Mouse (Mus musculus) liver, postnatal 0 days (tissue): ENCODE data around the gene Commd3. TPM values are rescaled to one million over a fixed set of nuclear protein-coding genes. Genes with fewer than 3 reads are reported as not detected.

ENCODE experiments used
- ATAC-seq: fragments of 200-750 bp; cut with Nextera tagmentation; 2 replicates; pipeline ENCODE4 v1.8.0; 2017; ENCODE audit warnings: mild to moderate bottlenecking, moderate library complexity
- DNase-seq: peaks from one replicate; pipeline ENCODE4 v3.0.0-alpha.2; 2016
- H3K27ac ChIP-seq: fragments of 300-500 bp; sonication (generic); 2 replicates; pipeline ENCODE4 v1.5.1; 2014; ENCODE audit warnings: antibody characterized with exemption, moderate library complexity, mild to moderate bottlenecking, low read depth
- H3K27me3 ChIP-seq: fragments of 300-500 bp; sonication (generic); 2 replicates; pipeline ENCODE4 v1.6.1; 2014; ENCODE audit warnings: low read length, control low read depth, mixed read lengths; ENCODE audit not compliant: insufficient read depth
- H3K36me3 ChIP-seq: fragments of 300-500 bp; sonication (generic); replicated peaks from 2 replicates; pipeline ENCODE4 v1.6.1; 2014; ENCODE audit warnings: mild to moderate bottlenecking, control low read depth, low read length, moderate library complexity, mixed read lengths; ENCODE audit not compliant: insufficient read depth
- H3K4me1 ChIP-seq: fragments of 300-500 bp; sonication (generic); 2 replicates; pipeline ENCODE4 v1.6.1; 2014; ENCODE audit warnings: antibody characterized with exemption, mild to moderate bottlenecking, control low read depth; ENCODE audit not compliant: insufficient read depth
- H3K4me2 ChIP-seq: fragments of 300-500 bp; sonication (generic); 2 replicates; pipeline ENCODE4 v1.6.1; 2014; ENCODE audit warnings: low read depth, mild to moderate bottlenecking, low read length, moderate library complexity, mixed read lengths
- H3K4me3 ChIP-seq: fragments of 300-500 bp; sonication (generic); 2 replicates; pipeline ENCODE4 v1.5.1; 2014; ENCODE audit warnings: low read depth, low read length
- H3K9ac ChIP-seq: fragments of 300-500 bp; sonication (generic); replicated peaks from 2 replicates; pipeline ENCODE4 v1.6.1; 2014; ENCODE audit warnings: mild to moderate bottlenecking, moderate library complexity
- H3K9me3 ChIP-seq: fragments of 300-500 bp; sonication (generic); 2 replicates; pipeline ENCODE4 v1.6.1; 2016; ENCODE audit warnings: mild to moderate bottlenecking, control low read depth, low read length, mixed read lengths
- CTCF ChIP-seq: sonication (generic); IDR thresholded peaks from 2 replicates; pipeline ENCODE4 v1.5.1; 2016; ENCODE audit warnings: antibody characterized with exemption, low read depth
- EP300 ChIP-seq: IDR thresholded peaks from 2 replicates; pipeline ENCODE4 v1.6.1; 2016; ENCODE audit warnings: antibody characterized with exemption, low read depth, mild to moderate bottlenecking
- WGBS: fragments of 180-500 bp; shearing (Covaris S2); extraction: QIAGEN DNeasy Blood & Tissue Kit; methylation state at CpG from one replicate; pipeline ENCODE4 v1.1.7; 2014; ENCODE audit not compliant: insufficient replicate concordance; 5-methylcytosine and 5-hydroxymethylcytosine counted together
- polyA plus RNA-seq: library from polyadenylated mRNA; unstranded; fragments of >200 nt; fragmentation: Nextera tagmentation; extraction: Ambion mirVana; gene quantifications from 2 replicates; pipeline ENCODE4 v1.2.1, GENCODE M21; 2015

Commd3 gene
- polyA plus RNA-seq, 1 experiment from 2014 or later = 115 TPM

GRCm38 (mm10) chr2:18684062-18684461 lies 11.9 kb downstream of the Commd3 start:
- WGBS = 80% methylated on average over 5 of the region's 5 CpGs
- TF ChIP-seq EP300 (no peak), CTCF (no peak)
- Histone ChIP-seq H3K4me1 (peaks cover 18% of the 10 kb centered on the region), H3K4me2 (no peak overlapping the region), H3K27ac (no peak overlapping the region), H3K9me3 (no peaks in the 10 kb centered on the region), H3K27me3 (peaks cover 45% of the 10 kb centered on the region), H3K36me3 (no peaks in the 10 kb centered on the region; the same call in 1 of the 2 replicates), H3K4me3 (no peak overlapping the region), H3K9ac (no peak overlapping the region)
- ATAC-seq = no peak
- DNase-seq = no peak

- ATAC-seq (no peak), DNase-seq (no peak)
- TF ChIP-seq CTCF (no peak), EP300 (no peak)
- no peak overlapping the region for H3K9ac ChIP-seq
- 56% methylated on average over 6 of the region's 6 CpGs for WGBS
- no peaks in the 10 kb centered on the region; the same call in 1 of the 2 replicates for H3K36me3 ChIP-seq
- H3K4me3 ChIP-seq = no peak overlapping the region
- H3K27ac ChIP-seq = no peak overlapping the region
- no peak overlapping the region for H3K4me2 ChIP-seq
- H3K27me3 ChIP-seq = peaks cover 46% of the 10 kb centered on the region
- H3K9me3 ChIP-seq = no peaks in the 10 kb centered on the region
- peaks cover 21% of the 10 kb centered on the region for H3K4me1 ChIP-seq
Observed at GRCm38 (mm10) chr2:18686386-18686785, 14.2 kb downstream of the Commd3 start.

- 48% methylated on average over 8 of the region's 8 CpGs for WGBS
- ATAC-seq = no peak
- no peak for DNase-seq
- no peak overlapping the region for H3K9ac ChIP-seq
- no peak overlapping the region for H3K27ac ChIP-seq
- no peak overlapping the region for H3K4me2 ChIP-seq
- no peaks in the 10 kb centered on the region for H3K9me3 ChIP-seq
- no peak for TF ChIP-seq EP300
- TF ChIP-seq CTCF = no peak
- H3K4me1 ChIP-seq = peaks cover 21% of the 10 kb centered on the region
- peaks cover 51% of the 10 kb centered on the region for H3K27me3 ChIP-seq
- H3K36me3 ChIP-seq = no peaks in the 10 kb centered on the region; the same call in 1 of the 2 replicates
- no peak overlapping the region for H3K4me3 ChIP-seq
Observed at GRCm38 (mm10) chr2:18686826-18687519, 14.8 kb downstream of the Commd3 start.

GRCm38 (mm10) chr2:18687671-18688170 lies 15.5 kb downstream of the Commd3 start:
- peaks cover 21% of the 10 kb centered on the region for H3K4me1 ChIP-seq
- H3K36me3 ChIP-seq = no peaks in the 10 kb centered on the region; the same call in 1 of the 2 replicates
- no peak for DNase-seq
- no peak overlapping the region for H3K27ac ChIP-seq
- peaks cover 59% of the 10 kb centered on the region for H3K27me3 ChIP-seq
- H3K4me3 ChIP-seq = no peak overlapping the region
- no peak overlapping the region for H3K4me2 ChIP-seq
- 8% methylated on average over 9 of the region's 9 CpGs for WGBS
- TF ChIP-seq CTCF = no peak
- TF ChIP-seq EP300 = no peak
- no peak overlapping the region for H3K9ac ChIP-seq
- ATAC-seq = no peak
- no peaks in the 10 kb centered on the region for H3K9me3 ChIP-seq

GRCm38 (mm10) chr2:18688286-18688685 lies 16.1 kb downstream of the Commd3 start:
- TF ChIP-seq CTCF = no peak
- no peak for TF ChIP-seq EP300
- no peak for ATAC-seq

GRCm38 (mm10) chr2:18688708-18689063 lies 16.5 kb downstream of the Commd3 start:
- Histone ChIP-seq H3K4me3 (peak overlapping the region; percentile 54), H3K4me2 (peak overlapping the region; percentile 81), H3K27ac (no peak overlapping the region), H3K4me1 (peaks cover 21% of the 10 kb centered on the region), H3K27me3 (peaks cover 66% of the 10 kb centered on the region), H3K9ac (no peak overlapping the region), H3K36me3 (no peaks in the 10 kb centered on the region; the same call in 1 of the 2 replicates), H3K9me3 (no peaks in the 10 kb centered on the region)
- ATAC-seq (peak; percentile 69), DNase-seq (peak; percentile 78)
- under 1% methylated on average over 42 of the region's 45 CpGs for WGBS
- no peak for TF ChIP-seq CTCF
- no peak for TF ChIP-seq EP300

More at GRCm38 (mm10) chr2:18688286-18688685, 16.1 kb downstream of the Commd3 start:
- 11% methylated on average over 6 of the region's 6 CpGs for WGBS
- peak overlapping the region; percentile 81 for H3K4me2 ChIP-seq
- H3K9ac ChIP-seq = no peak overlapping the region
- H3K9me3 ChIP-seq = no peaks in the 10 kb centered on the region
- H3K4me1 ChIP-seq = peaks cover 21% of the 10 kb centered on the region
- H3K36me3 ChIP-seq = no peaks in the 10 kb centered on the region; the same call in 1 of the 2 replicates
- DNase-seq = no peak
- H3K4me3 ChIP-seq = peak overlapping the region; percentile 54
- H3K27me3 ChIP-seq = peaks cover 64% of the 10 kb centered on the region
- H3K27ac ChIP-seq = no peak overlapping the region
